Mouse (Mus musculus): Measurements from ENCODE around the gene Rad51b. TPM values are rescaled to one million over a fixed set of nuclear protein-coding genes. Genes with fewer than 3 reads are reported as not detected.

Rad51b gene
- total RNA-seq, 2 experiments from 2014 or later: 3.4 to 4.3 TPM

DNA sequence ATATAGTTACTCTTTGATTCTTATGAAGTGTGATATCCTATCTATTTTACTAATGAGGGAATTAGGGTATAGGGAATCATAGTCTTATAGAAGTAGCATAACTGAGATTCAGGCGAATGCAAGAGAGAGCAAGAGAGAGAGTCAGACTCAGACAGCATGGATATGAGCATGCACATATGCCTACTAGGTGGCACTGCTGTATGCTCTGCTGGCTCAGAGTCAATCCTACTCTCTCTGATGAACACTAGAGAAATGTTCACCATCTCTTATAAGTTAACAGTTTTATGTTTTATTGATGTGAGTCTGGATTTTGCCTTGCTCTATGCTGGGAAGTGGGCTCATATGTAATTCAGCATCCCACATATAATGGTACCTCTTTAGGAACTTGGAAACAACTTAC lies 321.9 kb downstream of the Rad51b start:
- DNase-seq: no peak

- no peak for DNase-seq
These were observed 323.6 kb downstream of the Rad51b start for GRCm38 (mm10) chr12:79620693-79621092.

DNA sequence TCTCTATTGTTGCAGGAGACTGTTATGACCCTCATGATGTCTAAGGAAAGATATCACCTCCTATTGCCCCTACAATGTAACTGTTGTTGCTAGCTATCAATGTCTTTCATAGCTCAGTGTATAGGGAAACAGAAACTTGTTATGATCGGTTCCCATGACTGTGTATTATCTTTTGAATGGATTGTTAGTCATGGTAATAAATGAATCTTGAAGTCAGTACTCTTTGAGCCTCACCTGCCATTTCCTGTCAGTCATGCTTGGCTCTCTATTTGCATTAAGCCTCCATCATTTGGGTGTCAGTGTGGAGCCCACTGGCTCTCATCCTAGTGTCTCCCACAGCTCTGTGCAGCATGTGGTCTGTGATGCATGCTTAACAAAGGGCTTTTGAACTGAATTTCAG lies 326.2 kb downstream of the Rad51b start:
- no peak for DNase-seq

DNA sequence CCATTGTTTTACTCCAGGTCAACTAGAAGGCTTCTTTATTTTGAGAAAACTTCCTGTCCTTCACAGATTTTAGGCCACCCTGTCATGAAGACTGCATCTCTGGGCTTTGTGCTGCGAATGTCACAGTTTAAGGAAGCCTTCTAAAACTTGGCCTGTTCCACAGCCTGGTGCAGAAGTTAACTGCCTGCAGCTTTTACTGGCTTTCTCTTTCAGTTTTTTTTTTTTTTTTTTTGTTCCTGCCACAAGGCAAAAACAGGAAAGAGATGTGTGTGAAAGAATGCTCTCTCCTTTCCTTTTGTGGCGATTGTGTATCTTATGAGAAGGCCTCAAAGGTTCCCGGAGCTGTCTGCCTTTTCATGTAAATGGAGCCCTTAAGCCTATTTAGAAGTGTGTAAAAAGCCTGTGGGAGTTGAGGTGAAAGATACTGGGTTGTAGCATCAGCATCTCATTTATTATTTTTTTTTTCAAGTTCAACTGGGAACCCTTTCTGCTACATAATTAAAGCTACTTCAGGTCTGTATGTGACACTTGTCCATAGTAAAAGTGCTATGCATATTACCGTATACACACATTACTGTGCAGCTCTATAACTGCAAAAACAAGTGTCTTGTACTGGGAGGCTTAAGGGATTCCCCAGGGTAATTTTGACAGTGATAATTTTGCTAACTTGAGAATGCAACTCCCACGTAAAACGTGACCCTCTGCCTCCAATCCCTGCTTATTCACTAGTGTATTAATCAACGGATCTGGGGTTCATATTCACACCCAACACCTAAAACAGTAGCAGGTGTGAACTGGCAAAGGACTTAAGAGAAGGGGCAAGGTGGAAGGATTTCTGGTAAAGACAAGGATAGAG lies 328.8 kb downstream of the Rad51b start:
- DNase-seq: no peak

DNA sequence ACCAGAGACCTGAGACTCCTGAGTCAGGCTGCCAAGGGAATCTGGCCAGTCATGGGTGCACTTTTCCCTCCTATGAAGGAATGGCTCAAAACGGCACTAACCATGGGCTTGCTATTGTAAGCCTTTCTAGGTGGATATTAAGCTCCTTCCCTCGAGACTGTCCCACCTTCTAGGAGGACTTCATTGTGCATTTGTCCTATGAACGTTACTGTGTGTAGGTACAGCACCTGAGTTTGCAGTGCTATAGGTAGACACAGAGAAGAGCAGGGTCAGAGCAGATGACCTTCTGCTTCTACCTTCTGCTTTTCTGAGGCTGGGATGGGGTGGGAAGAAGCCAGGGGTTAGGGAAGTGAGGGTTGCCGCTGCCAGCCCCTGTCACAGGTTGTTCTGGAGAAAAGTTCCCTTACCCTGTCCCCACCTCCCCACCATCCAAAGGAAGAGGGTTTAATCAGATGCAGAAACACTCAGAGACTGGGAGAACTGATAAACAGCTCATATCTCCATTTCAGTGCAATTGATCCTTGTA lies 329.5 kb downstream of the Rad51b start:
- DNase-seq: no peak

- DNase-seq: no peak
These were observed 330.5 kb downstream of the Rad51b start for GRCm38 (mm10) chr12:79627351-79628120.

- no peak for DNase-seq
These were observed 331.2 kb downstream of the Rad51b start for GRCm38 (mm10) chr12:79628121-79628774.

DNA sequence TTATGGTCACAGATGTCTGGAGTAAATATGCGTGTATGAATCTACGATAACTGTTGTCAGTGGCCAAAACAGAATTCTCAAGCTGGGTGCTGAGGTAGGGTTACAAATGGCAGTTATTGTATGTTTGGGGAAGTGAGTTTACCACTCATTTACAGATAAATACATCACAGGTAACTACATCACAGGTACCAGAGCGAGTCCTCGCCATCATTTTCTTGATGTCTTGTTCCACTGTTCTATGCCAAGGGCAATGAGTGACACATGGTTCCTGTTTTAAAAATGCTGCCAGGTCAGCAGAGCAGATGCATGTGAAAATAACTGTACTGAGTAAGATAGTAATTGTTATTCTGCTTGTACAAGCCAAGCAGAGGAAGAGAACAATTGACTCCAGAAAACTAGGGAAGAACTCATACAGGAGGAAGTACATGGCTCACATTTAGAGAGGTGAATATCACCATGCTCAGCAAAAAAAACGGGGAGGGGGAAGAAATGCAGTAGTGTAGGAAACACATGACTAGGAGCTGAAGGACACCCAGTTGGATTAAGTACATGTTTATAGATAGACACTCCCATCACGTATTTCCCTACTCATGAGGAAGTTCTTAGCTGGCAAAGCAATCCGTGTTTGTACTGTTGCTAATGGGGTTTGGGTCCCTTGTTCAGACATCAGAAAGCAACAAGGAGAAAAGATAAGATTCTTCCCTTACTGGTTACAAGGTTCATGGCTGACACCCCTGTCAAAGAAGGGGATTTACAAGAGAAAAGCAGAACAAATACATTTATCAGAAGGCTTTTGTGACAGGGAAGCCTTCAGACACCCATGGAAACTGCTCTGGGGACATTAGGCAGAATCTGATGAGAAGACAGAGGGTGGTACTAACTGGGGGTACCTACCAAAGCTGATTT lies 333.1 kb downstream of the Rad51b start:
- no peak for DNase-seq

DNA sequence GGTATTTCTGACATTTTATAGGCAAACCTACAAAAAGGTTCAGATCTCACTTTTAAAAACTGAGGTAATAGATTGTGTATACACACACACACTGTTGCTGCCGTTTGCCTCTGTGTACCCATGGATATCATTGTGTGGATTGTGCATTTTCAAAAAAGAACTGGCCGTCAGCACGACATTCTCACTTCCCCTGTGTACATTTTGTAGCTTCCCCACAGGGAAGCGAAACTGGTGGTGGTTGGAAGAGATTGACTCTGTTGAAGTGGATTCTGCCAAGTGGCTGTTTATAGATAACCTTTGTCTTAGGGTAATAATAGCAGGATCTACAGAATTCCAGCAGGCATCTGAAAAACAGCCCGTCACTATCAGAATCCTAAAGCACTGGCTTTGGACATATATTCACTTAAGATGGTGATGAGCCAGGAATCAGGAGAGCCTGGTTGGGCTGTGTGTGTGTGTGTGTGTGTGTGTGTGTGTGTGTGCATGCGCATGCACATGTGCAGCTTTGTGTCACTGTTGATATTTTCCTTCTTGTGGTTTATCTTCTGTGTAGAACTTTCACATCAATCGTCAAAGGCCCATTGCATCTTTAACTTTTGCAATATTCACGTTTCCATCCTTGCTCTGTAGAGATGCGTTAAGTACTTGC lies 336.5 kb downstream of the Rad51b start:
- no peak for DNase-seq

DNA sequence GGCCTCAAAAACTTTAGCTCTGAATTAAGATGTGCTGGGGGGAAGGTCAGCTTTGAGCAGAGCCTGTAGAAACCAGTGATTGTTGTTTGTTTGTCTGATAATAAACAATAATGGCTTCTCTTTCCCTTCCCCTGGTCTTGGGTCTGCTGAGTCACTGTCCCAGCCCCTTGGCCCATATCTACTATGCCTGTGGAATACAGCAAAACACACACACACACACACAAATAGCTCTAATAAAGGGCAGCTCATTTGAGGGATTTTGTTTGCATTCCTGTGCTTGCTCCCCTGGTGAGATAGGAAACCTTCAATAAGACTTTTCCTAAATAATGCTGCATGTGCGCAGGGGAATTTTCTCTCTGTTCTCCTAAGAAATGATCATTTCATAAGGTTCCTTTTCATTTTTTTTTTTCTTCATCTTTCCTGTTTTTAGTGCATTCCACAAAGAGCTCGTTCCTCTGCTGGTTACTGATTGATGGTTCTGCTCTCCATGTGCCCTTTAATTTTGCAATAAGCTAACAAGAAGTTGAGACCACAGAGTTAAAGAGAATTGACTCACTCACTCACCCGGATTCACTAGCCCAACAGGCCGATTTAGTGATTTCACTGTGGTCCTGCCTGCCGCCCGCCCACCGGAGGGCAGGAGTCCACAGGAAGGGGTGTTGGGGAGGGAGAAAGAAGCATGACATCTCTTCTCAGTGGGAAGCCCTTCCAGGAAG lies 344.6 kb downstream of the Rad51b start:
- peak; percentile 43 for DNase-seq

GRCm38 (mm10) chr12:79642715-79643114 lies 345.6 kb downstream of the Rad51b start:
- DNase-seq: no peak

GRCm38 (mm10) chr12:79645656-79646055 lies 348.6 kb downstream of the Rad51b start:
- no peak for DNase-seq

DNA sequence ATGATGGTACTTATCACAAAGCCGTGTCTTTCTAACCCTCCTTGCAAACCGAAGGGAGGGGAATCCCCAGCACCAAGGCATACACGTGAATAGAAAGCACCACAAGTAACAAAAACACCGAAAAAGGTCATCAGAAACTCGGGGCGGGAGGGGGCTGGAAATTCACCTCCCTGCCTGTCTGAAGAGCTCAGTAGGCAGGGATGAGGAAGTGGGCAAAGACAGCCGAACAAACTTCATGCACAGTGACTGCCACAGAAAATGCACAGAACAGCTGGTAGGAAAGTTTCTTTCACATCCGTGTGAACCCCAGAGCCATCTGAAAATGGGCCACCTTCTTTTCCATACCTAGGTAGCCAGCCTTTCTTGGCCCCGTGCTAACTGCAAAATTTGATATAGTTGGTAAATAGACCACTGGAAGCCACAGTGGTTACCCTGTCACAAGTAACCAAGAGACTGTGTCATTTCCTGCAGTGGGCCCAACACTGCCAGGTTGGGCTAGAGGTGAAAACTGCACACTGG lies 349.6 kb downstream of the Rad51b start:
- DNase-seq: no peak

- no peak for DNase-seq
These were observed 350.3 kb downstream of the Rad51b start for GRCm38 (mm10) chr12:79647382-79647781.

- no peak for DNase-seq
These were observed 350.9 kb downstream of the Rad51b start for GRCm38 (mm10) chr12:79647976-79648375.

DNA sequence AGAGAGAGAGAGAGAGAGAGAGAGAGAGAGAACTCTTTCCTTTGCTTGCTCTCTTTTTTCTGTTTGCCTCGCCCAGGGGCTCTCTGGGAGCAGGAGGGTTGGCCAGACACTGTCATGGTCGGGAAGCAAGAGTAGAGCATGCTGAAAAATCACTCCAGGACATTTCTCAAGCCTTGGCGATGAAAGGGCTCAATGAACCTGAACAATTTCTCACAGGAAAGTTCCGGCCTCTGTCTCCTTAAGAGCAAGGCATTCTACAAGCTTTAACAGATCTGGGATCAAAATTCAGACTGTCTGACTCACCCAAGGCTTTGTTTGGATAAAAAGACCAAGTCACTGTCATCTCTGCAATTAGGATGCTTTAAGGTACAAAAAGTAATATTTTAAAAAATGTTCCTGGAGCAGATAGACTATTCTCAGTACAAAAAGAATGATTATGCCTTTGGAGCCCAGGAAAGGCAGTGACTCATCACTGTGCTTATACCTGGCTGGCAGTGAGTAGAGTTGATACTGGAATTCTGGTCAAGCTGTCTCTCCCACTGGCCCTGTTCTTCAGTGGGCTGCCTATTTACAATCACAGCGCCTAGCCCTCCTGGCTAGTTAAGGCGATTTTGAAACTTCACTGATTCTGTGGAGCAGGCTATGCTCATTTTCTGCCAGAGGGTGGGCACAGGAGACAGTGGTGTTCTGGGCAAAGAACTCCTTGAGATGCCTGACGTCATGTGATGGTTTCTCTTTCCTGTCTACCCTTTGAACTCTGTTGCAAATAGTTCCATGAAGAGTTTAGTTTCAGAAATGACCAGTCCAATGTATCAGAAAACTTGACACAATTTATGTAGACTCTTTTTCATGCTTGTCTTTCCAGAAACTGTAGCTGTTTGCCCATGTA lies 352.0 kb downstream of the Rad51b start:
- no peak for DNase-seq

GRCm38 (mm10) chr12:79649796-79650195 lies 352.7 kb downstream of the Rad51b start:
- no peak for DNase-seq

DNA sequence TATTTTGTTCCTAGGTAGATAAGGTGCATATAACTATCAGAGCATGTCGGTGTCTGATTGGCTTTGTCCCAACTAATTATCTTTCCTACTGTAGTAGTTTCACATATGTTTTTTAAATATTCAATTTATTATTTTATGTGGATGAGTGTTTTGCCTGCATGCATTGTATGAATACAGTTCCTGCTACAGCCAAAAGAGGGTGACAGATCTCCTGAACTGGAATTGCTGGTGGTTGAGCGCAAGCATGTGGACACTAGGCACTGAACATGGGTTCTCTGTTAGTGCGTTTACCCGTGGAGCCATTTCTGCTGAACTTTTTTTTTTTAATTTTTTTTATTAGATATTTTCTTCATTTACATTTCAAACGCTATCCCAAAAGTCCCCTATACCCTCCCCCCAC lies 358.1 kb downstream of the Rad51b start:
- no peak for DNase-seq

- DNase-seq: no peak
These were observed 361.8 kb downstream of the Rad51b start for GRCm38 (mm10) chr12:79658861-79659260.
